Mouse (Mus musculus) CH12.LX (cell line): ENCODE measurements around the gene Pde4b. TPM values are rescaled to one million over a fixed set of nuclear protein-coding genes. Genes with fewer than 3 reads are reported as not detected.

Source experiments
- DNase-seq: peaks from one replicate; pipeline ENCODE4 v3.0.0-alpha.2; 2013; ENCODE audit errors: extremely low read depth
- H3K27ac ChIP-seq: 2 replicates; pipeline ENCODE4 v1.5.1; 2012; ENCODE audit warnings: low read depth, mild to moderate bottlenecking, control low read depth, moderate library complexity; ENCODE audit not compliant: insufficient read depth
- H3K27me3 ChIP-seq: replicated peaks from 2 replicates; pipeline ENCODE3; 2012; ENCODE audit warnings: inconsistent platforms
- H3K36me3 ChIP-seq, 2 experiments: replicated peaks in 1 of 2; 2 replicates each; pipeline versions ENCODE3 to v1.6.1; 2012; ENCODE audit warnings: inconsistent platforms in 1 of 2, low read length in 1 of 2, mild to moderate bottlenecking in 1 of 2, mixed read lengths in 1 of 2, moderate library complexity in 1 of 2; ENCODE audit not compliant: control insufficient read depth in 1 of 2, insufficient read depth in 1 of 2
- H3K4me1 ChIP-seq, 2 experiments: 2 replicates each; pipeline ENCODE4 v1.6.1; 2012; ENCODE audit warnings: inconsistent platforms in 1 of 2, moderate library complexity in 1 of 2; ENCODE audit not compliant: insufficient read depth in 2 of 2, control insufficient read depth in 1 of 2
- H3K4me2 ChIP-seq: 2 replicates; pipeline ENCODE4 v1.6.1; 2012; ENCODE audit warnings: low read depth, mild to moderate bottlenecking, control low read depth; ENCODE audit not compliant: poor library complexity, insufficient read depth, severe bottlenecking
- H3K4me3 ChIP-seq, 3 experiments: fragments of 150-350 bp in 1 of 3; sonication (generic) in 1 of 3; replicated peaks in 1 of 3; 2 replicates each; pipeline versions ENCODE3 to v1.5.1; 2011 to 2012; ENCODE audit warnings: low read depth in 2 of 3, low read length in 2 of 3, mild to moderate bottlenecking in 2 of 3, moderate library complexity in 2 of 3, control low read depth in 1 of 3, improper control_type of control experiment in 1 of 3, inconsistent platforms in 1 of 3, mixed read lengths in 1 of 3; ENCODE audit not compliant: poor library complexity in 1 of 3
- H3K79me2 ChIP-seq: replicated peaks from 2 replicates; pipeline ENCODE4 v1.6.1; 2012; ENCODE audit warnings: mild to moderate bottlenecking, moderate library complexity; ENCODE audit not compliant: control insufficient read depth, poor library complexity, insufficient read depth, severe bottlenecking; ENCODE audit errors: extremely low read depth
- H3K9ac ChIP-seq: 2 replicates; pipeline ENCODE4 v1.6.1; 2012; ENCODE audit warnings: low read depth, mild to moderate bottlenecking, control low read depth, moderate library complexity; ENCODE audit not compliant: insufficient read depth
- H3K9me3 ChIP-seq: replicated peaks from 2 replicates; pipeline ENCODE3; 2012; ENCODE audit warnings: low read length, inconsistent platforms, mixed read lengths
- BHLHE40 ChIP-seq: IDR thresholded peaks from 2 replicates; pipeline ENCODE4 v1.6.1; 2011; ENCODE audit warnings: mild to moderate bottlenecking, low read depth, low read length, improper control_type of control experiment
- CHD1 ChIP-seq: IDR thresholded peaks from 2 replicates; pipeline ENCODE4 v1.6.1; 2012; ENCODE audit warnings: low read depth, low read length, improper control_type of control experiment, inconsistent platforms
- CTCF ChIP-seq, 2 experiments: IDR thresholded peaks in 1 of 2; conservative IDR thresholded peaks in 1 of 2; 2 replicates each; pipeline ENCODE4 v1.5.1; 2011 to 2012; ENCODE audit warnings: low read depth in 2 of 2, low read length in 2 of 2, improper control_type of control experiment in 1 of 2, inconsistent platforms in 1 of 2, mild to moderate bottlenecking in 1 of 2, moderate library complexity in 1 of 2
- E2F4 ChIP-seq: IDR thresholded peaks from 2 replicates; pipeline ENCODE4 v1.6.1; 2011; ENCODE audit warnings: low read depth, low read length, improper control_type of control experiment; ENCODE audit not compliant: insufficient replicate concordance
- EP300 ChIP-seq: IDR thresholded peaks from 2 replicates; pipeline ENCODE4 v1.6.1; 2011; ENCODE audit warnings: low read length, improper control_type of control experiment
- ETS1 ChIP-seq: conservative IDR thresholded peaks from 2 replicates; pipeline ENCODE4 v1.6.1; 2012; ENCODE audit warnings: low read depth, mild to moderate bottlenecking, inconsistent platforms, low read length, improper control_type of control experiment, moderate library complexity
- IRF4 ChIP-seq: IDR thresholded peaks from 2 replicates; pipeline ENCODE4 v1.6.1; 2014; ENCODE audit warnings: low read depth, mild to moderate bottlenecking, inconsistent platforms, low read length, improper control_type of control experiment
- JUND ChIP-seq: conservative IDR thresholded peaks from 2 replicates; pipeline ENCODE4 v1.6.1; 2011; ENCODE audit warnings: low read depth, low read length, improper control_type of control experiment
- KAT2A ChIP-seq: IDR thresholded peaks from 2 replicates; pipeline ENCODE4 v1.6.1; 2012; ENCODE audit warnings: low read length, improper control_type of control experiment, inconsistent platforms; ENCODE audit not compliant: insufficient replicate concordance
- MAX ChIP-seq: IDR thresholded peaks from 2 replicates; pipeline ENCODE4 v1.6.1; 2011; ENCODE audit warnings: low read length, improper control_type of control experiment
- MEF2A ChIP-seq: IDR thresholded peaks from 2 replicates; pipeline ENCODE4 v1.6.1; 2014; ENCODE audit warnings: low read depth, mild to moderate bottlenecking, inconsistent platforms, low read length, improper control_type of control experiment, borderline replicate concordance
- NELFE ChIP-seq: IDR thresholded peaks from 2 replicates; pipeline ENCODE4 v1.6.1; 2011; ENCODE audit warnings: low read depth, low read length, improper control_type of control experiment
- POLR2AphosphoS2 ChIP-seq: IDR thresholded peaks from 2 replicates; pipeline ENCODE4 v1.6.1; 2011; ENCODE audit warnings: low read depth, low read length, improper control_type of control experiment
- RAD21 ChIP-seq: IDR thresholded peaks from 2 replicates; pipeline ENCODE4 v1.6.1; 2011; ENCODE audit warnings: low read depth, mild to moderate bottlenecking, low read length, improper control_type of control experiment, moderate library complexity
- SIN3A ChIP-seq: IDR thresholded peaks from 2 replicates; pipeline ENCODE4 v1.6.1; 2012; ENCODE audit warnings: low read length, improper control_type of control experiment, inconsistent platforms
- TBP ChIP-seq: conservative IDR thresholded peaks from 2 replicates; pipeline ENCODE4 v1.6.1; 2011; ENCODE audit warnings: low read depth, low read length, improper control_type of control experiment
- TCF12 ChIP-seq: IDR thresholded peaks from 2 replicates; pipeline ENCODE4 v1.6.1; 2014; ENCODE audit warnings: low read depth, mild to moderate bottlenecking, inconsistent platforms, low read length, improper control_type of control experiment
- USF1 ChIP-seq: IDR thresholded peaks from 2 replicates; pipeline ENCODE4 v1.6.1; 2014; ENCODE audit warnings: low read depth, mild to moderate bottlenecking, inconsistent platforms, low read length, improper control_type of control experiment
- ZC3H11A ChIP-seq: IDR thresholded peaks from 2 replicates; pipeline ENCODE4 v1.6.1; 2012; ENCODE audit warnings: low read depth, mild to moderate bottlenecking, inconsistent platforms, low read length, improper control_type of control experiment
- ZNF384 ChIP-seq: IDR thresholded peaks from 2 replicates; pipeline ENCODE4 v1.6.1; 2012; ENCODE audit warnings: low read depth, low read length, improper control_type of control experiment, inconsistent platforms
- dilution Hi-C: fragments of 300-500 bp; cut with MboI; formaldehyde crosslinking; loops from 2 replicates; pipeline ENCODE4 v1.14.3; 2020; ENCODE audit warnings: low sequenced_read_pairs; ENCODE audit not compliant: extremely low pct_unique_long_range_greater_than_20kb, extremely low pct_ligation_motif_present
- in situ Hi-C: fragments of 300-500 bp; cut with MboI; formaldehyde crosslinking; loops from 3 replicates; pipeline ENCODE4 v1.14.3; 2019; ENCODE audit warnings: low sequenced_read_pairs, low pct_ligation_motif_present, low pct_unique_long_range_greater_than_20kb, mixed read lengths
- polyA plus RNA-seq: library from polyadenylated mRNA; unstranded; fragments of >175 nt; gene quantifications from 2 replicates; pipeline ENCODE4 v1.2.1, GENCODE M21; 2012; ENCODE audit warnings: low read depth; ENCODE audit not compliant: insufficient read length
- total RNA-seq, 2 experiments: library from RNA; depleted of rRNA; stranded (reverse); fragments of 300-350 nt in 1 of 2; fragments of >200 nt in 1 of 2; gene quantifications; 2 replicates each; pipeline ENCODE4 v1.2.3; 2012 to 2014

The Pde4b gene
- total and polyA plus RNA-seq, 3 experiments = 9.6 to 24.2 (median 21.8) TPM

GRCm38 (mm10) chr4:102569101-102569583 is 481.8 kb downstream of the Pde4b start:
- Histone ChIP-seq H3K27me3 (no peaks in the 10 kb centered on the region), H3K4me2 (peak overlapping the region; percentile 62), H3K36me3 (no peaks in the 10 kb centered on the region), H3K79me2 (peaks cover 33% of the 10 kb centered on the region), H3K27ac (peak overlapping the region; percentile 20; the same call in 1 of the 2 replicates), H3K4me1 (peaks cover 6 to 52% of the 10 kb centered on the region in 2 experiments; a peak in 3 of 4 replicates), H3K9me3 (no peaks in the 10 kb centered on the region), H3K9ac (peak overlapping the region; percentile 51), H3K4me3 (peak overlapping the region in 1 of 3 experiments; percentile 19)
- TF ChIP-seq CTCF (conservative IDR thresholded peaks at IDR 0.05 in 1 of 2, IDR thresholded peaks at IDR 0.05 in 1 of 2; ENCODE audit: low read depth in 2 of 2, low read length in 2 of 2) (no peak), TBP (0 out of 2 replicates have a peak, but pooled peaks have one; percentile 27), RAD21 (no peak), KAT2A (no peak), NELFE (no peak), ETS1 (peak; percentile 60; the same call in 1 of the 2 replicates), CHD1 (no peak), EP300 (peak; percentile 39; the same call in 1 of the 2 replicates), USF1 (no peak), ZNF384 (no peak), MAX (no peak), IRF4 (peak; percentile 62), SIN3A (peak; percentile 79; the same call in 1 of the 2 replicates), JUND (0 out of 2 replicates have a peak, but pooled peaks have one; percentile 24), BHLHE40 (no peak), TCF12 (0 out of 2 replicates have a peak, but pooled peaks have one; percentile 8), POLR2AphosphoS2 (no peak), ZC3H11A (no peak), E2F4 (no peak), MEF2A (no peak)
- dilution Hi-C loops (no loop called here), in situ Hi-C loops (no loop called here)
- no peak for DNase-seq
